Mouse (Mus musculus): ENCODE results near the gene Tomm34. TPM values are rescaled to one million over a fixed set of nuclear protein-coding genes. Genes with fewer than 3 reads are reported as not detected.

Gene Tomm34
- polyA plus RNA-seq, 1 experiment from 2014 or later: 47.8 TPM

GRCm38 (mm10) chr2:164098603-164099250 is 27.8 kb upstream of the Tomm34 start:
- Histone ChIP-seq H3K27ac (no peak overlapping the region), H3K4me3 (no peak overlapping the region), H3K4me1 (no peaks in the 10 kb centered on the region), H3K9ac (no peak overlapping the region), H3K27me3 (no peaks in the 10 kb centered on the region), H3K9me3 (replicated peaks) (no peaks in the 10 kb centered on the region), H3K36me3 (peaks cover 43% of the 10 kb centered on the region), H3K4me2 (replicated peaks) (no peak overlapping the region)
- ATAC-seq (ENCODE audit: low FRiP score): no peak
- 92% methylated on average over 11 of the region's 11 CpGs for WGBS

- 86% methylated on average over 7 of the region's 7 CpGs for WGBS
- no peaks in the 10 kb centered on the region for H3K9me3 ChIP-seq (replicated peaks)
These were observed 23.2 kb upstream of the Tomm34 start for GRCm38 (mm10) chr2:164094152-164094551.

GRCm38 (mm10) chr2:164089508-164089907 is 18.5 kb upstream of the Tomm34 start:
- ATAC-seq (ENCODE audit: low FRiP score): no peak
- WGBS: 91% methylated on average over 4 of the region's 4 CpGs
- no peak overlapping the region for H3K4me3 ChIP-seq
- H3K27me3 ChIP-seq: no peaks in the 10 kb centered on the region
- no peaks in the 10 kb centered on the region for H3K4me1 ChIP-seq
- peaks cover 57% of the 10 kb centered on the region for H3K36me3 ChIP-seq
- H3K9ac ChIP-seq: no peak overlapping the region
- no peak overlapping the region for H3K4me2 ChIP-seq (replicated peaks)
- no peaks in the 10 kb centered on the region for H3K9me3 ChIP-seq (replicated peaks)
- H3K27ac ChIP-seq: no peak overlapping the region

More at GRCm38 (mm10) chr2:164094152-164094551, 23.2 kb upstream of the Tomm34 start:
- no peak overlapping the region for H3K27ac ChIP-seq
- H3K4me3 ChIP-seq: no peak overlapping the region
- ATAC-seq (ENCODE audit: low FRiP score): no peak
- H3K4me1 ChIP-seq: no peaks in the 10 kb centered on the region
- no peak overlapping the region for H3K9ac ChIP-seq
- H3K27me3 ChIP-seq: no peaks in the 10 kb centered on the region
- H3K36me3 ChIP-seq: peaks cover 29% of the 10 kb centered on the region
- no peak overlapping the region for H3K4me2 ChIP-seq (replicated peaks)

- Histone ChIP-seq H3K4me2 (replicated peaks) (no peak overlapping the region), H3K27ac (no peak overlapping the region), H3K9me3 (replicated peaks) (no peaks in the 10 kb centered on the region), H3K4me3 (no peak overlapping the region), H3K9ac (no peak overlapping the region), H3K36me3 (peaks cover 73% of the 10 kb centered on the region), H3K27me3 (no peaks in the 10 kb centered on the region), H3K4me1 (no peaks in the 10 kb centered on the region)
- ATAC-seq (ENCODE audit: low FRiP score): no peak
- WGBS: 96% methylated on average over 6 of the region's 6 CpGs
These were observed 16.5 kb upstream of the Tomm34 start for GRCm38 (mm10) chr2:164087416-164088017.

- 95% methylated on average over 7 of the region's 7 CpGs for WGBS
- Histone ChIP-seq H3K4me3 (no peak overlapping the region), H3K4me2 (replicated peaks) (no peak overlapping the region), H3K27me3 (no peaks in the 10 kb centered on the region), H3K27ac (no peak overlapping the region), H3K9me3 (replicated peaks) (no peaks in the 10 kb centered on the region), H3K9ac (no peak overlapping the region), H3K4me1 (no peaks in the 10 kb centered on the region), H3K36me3 (peaks cover 88% of the 10 kb centered on the region)
- no peak for ATAC-seq (ENCODE audit: low FRiP score)
These were observed 13.4 kb upstream of the Tomm34 start for GRCm38 (mm10) chr2:164084342-164084700.

- Histone ChIP-seq H3K4me1 (no peaks in the 10 kb centered on the region), H3K9ac (no peak overlapping the region), H3K27ac (no peak overlapping the region), H3K36me3 (peaks cover 83% of the 10 kb centered on the region), H3K9me3 (replicated peaks) (no peaks in the 10 kb centered on the region), H3K4me3 (no peak overlapping the region), H3K4me2 (replicated peaks) (no peak overlapping the region), H3K27me3 (no peaks in the 10 kb centered on the region)
- ATAC-seq (ENCODE audit: low FRiP score): no peak
- 93% methylated on average over 19 of the region's 19 CpGs for WGBS
These were observed 12.8 kb upstream of the Tomm34 start for GRCm38 (mm10) chr2:164083609-164084341.

- Histone ChIP-seq H3K9ac (no peak overlapping the region), H3K9me3 (replicated peaks) (no peaks in the 10 kb centered on the region), H3K4me1 (no peaks in the 10 kb centered on the region), H3K4me2 (replicated peaks) (no peak overlapping the region), H3K36me3 (peaks cover 69% of the 10 kb centered on the region), H3K27ac (no peak overlapping the region), H3K4me3 (no peak overlapping the region), H3K27me3 (no peaks in the 10 kb centered on the region)
- 90% methylated on average over 10 of the region's 10 CpGs for WGBS
- ATAC-seq (ENCODE audit: low FRiP score): no peak
These were observed 11.2 kb upstream of the Tomm34 start for GRCm38 (mm10) chr2:164082175-164082574.

GRCm38 (mm10) chr2:164081577-164081976 is 10.6 kb upstream of the Tomm34 start:
- Histone ChIP-seq H3K9ac (no peak overlapping the region), H3K4me1 (no peaks in the 10 kb centered on the region), H3K4me3 (no peak overlapping the region), H3K36me3 (peaks cover 67% of the 10 kb centered on the region), H3K9me3 (replicated peaks) (no peaks in the 10 kb centered on the region), H3K27me3 (no peaks in the 10 kb centered on the region), H3K27ac (no peak overlapping the region), H3K4me2 (replicated peaks) (no peak overlapping the region)
- no peak for ATAC-seq (ENCODE audit: low FRiP score)
- WGBS: 96% methylated on average over 10 of the region's 10 CpGs

GRCm38 (mm10) chr2:164079488-164079887 is 8.5 kb upstream of the Tomm34 start:
- Histone ChIP-seq H3K4me2 (replicated peaks) (no peak overlapping the region), H3K9me3 (replicated peaks) (no peaks in the 10 kb centered on the region), H3K9ac (no peak overlapping the region), H3K36me3 (peaks cover 53% of the 10 kb centered on the region), H3K4me3 (no peak overlapping the region), H3K4me1 (peaks cover 11% of the 10 kb centered on the region), H3K27ac (no peak overlapping the region), H3K27me3 (no peaks in the 10 kb centered on the region)
- 92% methylated on average over 6 of the region's 6 CpGs for WGBS
- ATAC-seq (ENCODE audit: low FRiP score): no peak

GRCm38 (mm10) chr2:164077875-164078274 is 6.9 kb upstream of the Tomm34 start:
- H3K4me2 ChIP-seq (replicated peaks): no peak overlapping the region
- H3K9ac ChIP-seq: no peak overlapping the region
- no peaks in the 10 kb centered on the region for H3K9me3 ChIP-seq (replicated peaks)
- H3K4me1 ChIP-seq: peaks cover 12% of the 10 kb centered on the region
- ATAC-seq (ENCODE audit: low FRiP score): no peak
- WGBS: 89% methylated on average over 5 of the region's 5 CpGs
- H3K4me3 ChIP-seq: no peak overlapping the region
- H3K27me3 ChIP-seq: no peaks in the 10 kb centered on the region
- H3K27ac ChIP-seq: no peak overlapping the region
- H3K36me3 ChIP-seq: peaks cover 38% of the 10 kb centered on the region

- no peak overlapping the region for H3K27ac ChIP-seq
- ATAC-seq (ENCODE audit: low FRiP score): no peak
- no peaks in the 10 kb centered on the region for H3K27me3 ChIP-seq
- 94% methylated on average over 8 of the region's 8 CpGs for WGBS
- H3K4me1 ChIP-seq: peaks cover 12% of the 10 kb centered on the region
- no peak overlapping the region for H3K4me3 ChIP-seq
- peaks cover 31% of the 10 kb centered on the region for H3K36me3 ChIP-seq
- no peak overlapping the region for H3K4me2 ChIP-seq (replicated peaks)
- H3K9me3 ChIP-seq (replicated peaks): no peaks in the 10 kb centered on the region
- no peak overlapping the region for H3K9ac ChIP-seq
These were observed 6.0 kb upstream of the Tomm34 start for GRCm38 (mm10) chr2:164076874-164077425.

- Histone ChIP-seq H3K27me3 (no peaks in the 10 kb centered on the region), H3K36me3 (peaks cover 13% of the 10 kb centered on the region), H3K4me3 (peak overlapping the region; percentile 89), H3K9ac (0 out of 2 replicates have a peak overlapping the region, but pooled peaks have one; percentile 35), H3K4me2 (replicated peaks) (peak overlapping the region; percentile 97), H3K9me3 (replicated peaks) (no peaks in the 10 kb centered on the region), H3K4me1 (peaks cover 12% of the 10 kb centered on the region), H3K27ac (no peak overlapping the region)
- no peak for ATAC-seq (ENCODE audit: low FRiP score)
- WGBS: 62% methylated on average over 5 of the region's 5 CpGs
These were observed 4.1 kb upstream of the Tomm34 start for GRCm38 (mm10) chr2:164075088-164075487.
